8 mouse cellular contexts compared by ENCODE assay signal in genomic region chr11:120672687-120673593, GRCm38 (mm10). TPM values are rescaled to one million over a fixed set of nuclear protein-coding genes. Genes with fewer than 3 reads are reported as not detected.
DNase-seq lines count a peak whose midpoint lies in the region; ATAC-seq lines count a peak whose summit lies in the region.

Gene Aspscr1 (plus strand): TSS chr11:120672973.

- WGBS in forebrain, embryonic 11.5 days, result 1% methylated on average over 83 of the region's 83 CpGs
- 1% methylated on average over 76 of the region's 83 CpGs for WGBS in heart, embryonic 16.5 days
- 1% methylated on average over 78 of the region's 83 CpGs for WGBS in liver, embryonic 15.5 days (ENCODE audit: insufficient replicate concordance)
- 2% methylated on average over 83 of the region's 83 CpGs for WGBS in neural tube, embryonic 12.5 days

- no peaks in the 10 kb centered on the region for H3K9me3 ChIP-seq in forebrain, embryonic 11.5 days (ENCODE audit: control insufficient read depth, low read length)
- H3K9me3 ChIP-seq in heart, embryonic 16.5 days (replicated peaks; ENCODE audit: control insufficient read depth, low read length), result no peaks in the 10 kb centered on the region
- no peaks in the 10 kb centered on the region for H3K9me3 ChIP-seq in liver, embryonic 15.5 days (replicated peaks)
- H3K9me3 ChIP-seq in neural tube, embryonic 12.5 days, result no peaks in the 10 kb centered on the region

- peaks cover 3% of the 10 kb centered on the region; the same call in 1 of the 2 replicates for H3K4me1 ChIP-seq in forebrain, embryonic 11.5 days (replicated peaks; ENCODE audit: control insufficient read depth, insufficient read depth, low read length)
- H3K4me1 ChIP-seq in heart, embryonic 16.5 days (ENCODE audit: control insufficient read depth, insufficient read depth, low read length), result peaks cover 10% of the 10 kb centered on the region
- peaks cover 42% of the 10 kb centered on the region for H3K4me1 ChIP-seq in liver, embryonic 15.5 days (replicated peaks)
- peaks cover 7% of the 10 kb centered on the region for H3K4me1 ChIP-seq in neural tube, embryonic 12.5 days

- peak; percentile 96 for ATAC-seq in forebrain, embryonic 11.5 days (replicated peaks; ENCODE audit: low FRiP score)
- ATAC-seq in heart, embryonic 16.5 days (replicated peaks; ENCODE audit: extremely low read depth, insufficient read depth, low FRiP score), result peak; percentile 98
- peak; percentile 97 for ATAC-seq in liver, embryonic 15.5 days (ENCODE audit: insufficient read depth)
- peak; percentile 96 for ATAC-seq in neural tube, embryonic 12.5 days (ENCODE audit: low FRiP score, low read depth)

- H3K27me3 ChIP-seq in forebrain, embryonic 11.5 days (ENCODE audit: control insufficient read depth, insufficient read depth, low read length), result no peaks in the 10 kb centered on the region
- H3K27me3 ChIP-seq in heart, embryonic 16.5 days (ENCODE audit: control insufficient read depth, insufficient read depth, low read length), result no peaks in the 10 kb centered on the region
- 0 out of 2 replicates have a peak, but pooled peaks cover 6% of the 10 kb centered on the region for H3K27me3 ChIP-seq in liver, embryonic 15.5 days
- H3K27me3 ChIP-seq in neural tube, embryonic 12.5 days (replicated peaks), result no peaks in the 10 kb centered on the region

- peak within 1 kb of the TSS; percentile 56 for H3K4me2 ChIP-seq in forebrain, embryonic 11.5 days (ENCODE audit: low read depth, low read length, severe bottlenecking)
- peak within 1 kb of the TSS; percentile 97 for H3K4me2 ChIP-seq in heart, embryonic 16.5 days (ENCODE audit: low read depth, low read length)
- H3K4me2 ChIP-seq in liver, embryonic 15.5 days, result peak within 1 kb of the TSS; percentile 91
- H3K4me2 ChIP-seq in neural tube, embryonic 12.5 days (replicated peaks), result peak within 1 kb of the TSS; percentile 87

- peak within 1 kb of the TSS; percentile 83 for H3K9ac ChIP-seq in forebrain, embryonic 11.5 days (ENCODE audit: low read length)
- peak within 1 kb of the TSS; percentile 76 for H3K9ac ChIP-seq in heart, embryonic 16.5 days (ENCODE audit: low read length)
- H3K9ac ChIP-seq in liver, embryonic 15.5 days, result peak within 1 kb of the TSS; percentile 73
- peak within 1 kb of the TSS; percentile 84 for H3K9ac ChIP-seq in neural tube, embryonic 12.5 days

- H3K36me3 ChIP-seq in forebrain, embryonic 11.5 days (ENCODE audit: control insufficient read depth, insufficient read depth, low read length), result no peaks in the 10 kb centered on the region
- H3K36me3 ChIP-seq in heart, embryonic 16.5 days (ENCODE audit: control insufficient read depth, insufficient read depth), result peaks cover 4% of the 10 kb centered on the region; the same call in 1 of the 2 replicates
- peaks cover 14% of the 10 kb centered on the region for H3K36me3 ChIP-seq in liver, embryonic 15.5 days (replicated peaks)
- peaks cover 20% of the 10 kb centered on the region for H3K36me3 ChIP-seq in neural tube, embryonic 12.5 days

- peak within 1 kb of the TSS; percentile 76 for H3K4me3 ChIP-seq in forebrain, embryonic 11.5 days (ENCODE audit: low read depth, low read length)
- H3K4me3 ChIP-seq in heart, embryonic 16.5 days (ENCODE audit: low read length), result peak within 1 kb of the TSS; percentile 69
- peak within 1 kb of the TSS; percentile 85 for H3K4me3 ChIP-seq in liver, embryonic 15.5 days (replicated peaks)
- peak within 1 kb of the TSS; percentile 74 for H3K4me3 ChIP-seq in neural tube, embryonic 12.5 days

- H3K27ac ChIP-seq in forebrain, embryonic 11.5 days (ENCODE audit: low read depth, low read length), result peak within 1 kb of the TSS; percentile 68
- peak within 1 kb of the TSS; percentile 77 for H3K27ac ChIP-seq in heart, embryonic 16.5 days (ENCODE audit: low read length)
- H3K27ac ChIP-seq in liver, embryonic 15.5 days (replicated peaks), result peak within 1 kb of the TSS; percentile 91
- peak within 1 kb of the TSS; percentile 83 for H3K27ac ChIP-seq in neural tube, embryonic 12.5 days

- DNase-seq in CD8-positive naive resting alpha-beta T cell, adult 2 months (ENCODE audit: low read depth in 2 of 2, low spot score in 2 of 2), result peak; percentile 87 to 93
- DNase-seq in c-Kit-positive CD71-negative TER-119-negative erythroid progenitor cells, embryonic 14.5 days (ENCODE audit: low read depth), result peak; percentile 92
- DNase-seq in forebrain, embryonic 11.5 days (ENCODE audit: low spot score), result peak; percentile 97
- peak; percentile 97 to 99 for DNase-seq in kidney, postnatal 36 days
- DNase-seq in telencephalon, adult 2 months (ENCODE audit: low read depth, low spot score), result peak; percentile 77

RNA-seq across cellular contexts. Expression of gene Aspscr1, which starts in this region (rescaled TPM):
- 129 and 133 TPM in 2 replicates for polyA plus RNA-seq in forebrain, embryonic 11.5 days (2014; fragmentation: Nextera tagmentation; extraction: Ambion mirVana)
- 105 and 109 TPM in 2 replicates for polyA plus RNA-seq in heart, embryonic 16.5 days (2015; fragmentation: Nextera tagmentation; extraction: Ambion mirVana)
- 45.1 and 47.9 TPM in 2 replicates for polyA plus RNA-seq in liver, embryonic 15.5 days (2015; fragmentation: Nextera tagmentation; extraction: Ambion mirVana)
- polyA plus RNA-seq in neural tube, embryonic 12.5 days (2016; fragmentation: Nextera tagmentation; extraction: Ambion mirVana), result 139 and 155 TPM in 2 replicates

Comparison
In these comparisons a context has a peak if more than half of its experiments do, and no peak if none do; other contexts are left out.
1. Peak in every context shown above with its lines: DNase-seq, ATAC-seq, H3K4me3 ChIP-seq and H3K27ac ChIP-seq.